Mouse (Mus musculus) bone marrow, adult 2 months (tissue): ENCODE data around the gene Patj. TPM values are rescaled to one million over a fixed set of nuclear protein-coding genes. Genes with fewer than 3 reads are reported as not detected.

Source experiments
- H3K27ac ChIP-seq: fragments of 200-500 bp; 2 replicates; pipeline ENCODE4 v1.5.1; 2012; ENCODE audit warnings: low read depth, mild to moderate bottlenecking, control low read depth, inconsistent platforms, low read length; ENCODE audit not compliant: control insufficient read depth, poor library complexity, insufficient read depth
- H3K4me1 ChIP-seq: fragments of 200-500 bp; 2 replicates; pipeline ENCODE4 v1.6.1; 2011; ENCODE audit warnings: low read length; ENCODE audit not compliant: control insufficient read depth, insufficient read depth
- H3K4me3 ChIP-seq: fragments of 200-500 bp; replicated peaks from 2 replicates; pipeline ENCODE3; 2011; ENCODE audit warnings: mild to moderate bottlenecking, low read depth, low read length, control low read depth; ENCODE audit not compliant: control insufficient read depth
- CTCF ChIP-seq: fragments of 200-500 bp; IDR thresholded peaks from 2 replicates; pipeline ENCODE4 v1.5.1; 2011; ENCODE audit warnings: low read length, control low read depth; ENCODE audit not compliant: control insufficient read depth, insufficient read depth
- POLR2A ChIP-seq: fragments of 200-500 bp; IDR thresholded peaks from 2 replicates; pipeline ENCODE4 v1.6.1; 2011; ENCODE audit warnings: low read depth, mild to moderate bottlenecking, control low read depth, low read length, borderline replicate concordance; ENCODE audit not compliant: control insufficient read depth
- WGBS: fragments of 180-500 bp; shearing (Covaris S2); methylation state at CpG from one replicate; pipeline ENCODE4 v1.1.7; 2018; 5-methylcytosine and 5-hydroxymethylcytosine counted together
- polyA plus RNA-seq: library from polyadenylated mRNA; stranded (reverse); fragments of >200 nt; gene quantifications from 2 replicates; pipeline ENCODE4 v1.2.4, GENCODE M21; 2011; ENCODE audit warnings: low replicate concordance; ENCODE audit not compliant: missing spikeins, insufficient read depth, insufficient read length

Gene Patj
- polyA plus RNA-seq, 1 experiment: 2.8 TPM

DNA sequence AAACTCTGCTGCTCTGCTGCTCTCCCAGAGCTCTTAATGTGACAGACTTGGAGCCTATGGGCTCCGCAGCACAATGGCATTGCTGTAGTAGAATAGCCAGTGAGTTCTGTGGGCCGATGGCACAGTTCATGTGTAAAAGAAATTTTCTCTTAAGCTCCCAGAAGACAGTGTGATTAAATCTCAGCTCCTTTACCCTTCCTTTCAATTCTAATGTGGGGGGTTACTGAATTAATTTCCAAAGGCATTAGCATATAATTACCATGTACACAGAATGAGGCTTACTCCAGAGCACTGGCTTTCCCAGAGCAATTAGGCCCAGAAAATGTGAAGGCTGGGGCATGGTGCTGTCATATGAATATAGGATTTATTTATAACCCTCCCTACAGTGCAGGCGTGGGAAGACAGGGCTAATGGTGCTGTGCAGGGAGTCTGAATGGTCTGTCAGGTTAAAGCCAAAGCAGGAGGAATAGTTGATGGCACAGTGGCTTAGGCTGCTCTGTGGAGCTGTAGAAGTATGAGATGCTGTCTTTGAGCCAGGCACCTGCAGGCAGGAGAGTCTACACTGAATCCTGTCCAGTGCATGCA lies 182.5 kb downstream of the Patj start:
- H3K27ac ChIP-seq: no peak overlapping the region
- no peak overlapping the region for H3K4me3 ChIP-seq
- WGBS: 79% methylated on average over 3 of the region's 3 CpGs
- H3K4me1 ChIP-seq: no peaks in the 10 kb centered on the region; the same call in 1 of the 2 replicates
- no peak for TF ChIP-seq CTCF
- no peak for TF ChIP-seq POLR2A

DNA sequence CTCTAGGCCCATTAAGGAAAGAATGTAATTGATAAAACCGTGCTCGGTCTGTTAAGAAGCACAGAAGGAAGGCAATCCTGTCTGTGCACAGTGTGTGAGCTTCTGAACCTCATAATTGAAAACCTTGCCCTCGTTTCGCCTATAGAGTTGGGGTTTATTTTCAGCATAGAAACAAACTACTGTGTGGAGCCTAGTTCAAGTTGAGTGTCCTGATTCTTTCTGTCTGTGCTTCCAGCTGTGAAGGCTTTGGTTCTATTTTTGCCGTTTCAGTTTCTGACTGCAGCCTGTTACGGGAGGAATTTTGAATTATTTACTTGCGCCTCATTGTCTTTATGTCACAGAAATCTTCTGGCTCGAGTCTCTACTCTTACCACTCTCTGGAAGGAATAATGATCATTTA lies 185.9 kb downstream of the Patj start:
- H3K27ac ChIP-seq: no peak overlapping the region
- H3K4me1 ChIP-seq: no peaks in the 10 kb centered on the region; the same call in 1 of the 2 replicates
- TF ChIP-seq POLR2A (no peak), CTCF (no peak)
- no peak overlapping the region for H3K4me3 ChIP-seq
- WGBS: 80% methylated on average over 8 of the region's 8 CpGs

DNA sequence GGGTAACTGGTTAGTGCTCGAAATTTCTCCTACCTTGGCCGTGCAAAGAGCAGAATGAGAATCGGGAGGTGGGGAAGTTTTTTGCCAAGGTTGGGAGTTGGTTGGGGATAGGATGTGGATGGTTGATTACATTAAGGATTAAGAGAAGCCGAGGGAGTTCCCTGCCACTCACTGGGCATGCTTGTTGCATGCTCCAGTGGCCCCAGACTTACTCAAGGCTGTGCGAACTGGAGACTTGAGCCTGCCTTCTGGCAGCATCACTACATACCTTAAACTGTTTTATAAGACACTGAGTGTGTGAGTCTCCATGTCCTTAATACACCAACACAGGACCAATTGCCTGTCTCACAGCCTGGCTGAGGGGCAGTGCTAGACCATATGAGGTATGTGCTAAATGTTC lies 188.4 kb downstream of the Patj start:
- TF ChIP-seq POLR2A (no peak), CTCF (no peak)
- H3K27ac ChIP-seq: no peak overlapping the region
- 81% methylated on average over 5 of the region's 5 CpGs for WGBS
- no peaks in the 10 kb centered on the region; the same call in 1 of the 2 replicates for H3K4me1 ChIP-seq
- H3K4me3 ChIP-seq: no peak overlapping the region

DNA sequence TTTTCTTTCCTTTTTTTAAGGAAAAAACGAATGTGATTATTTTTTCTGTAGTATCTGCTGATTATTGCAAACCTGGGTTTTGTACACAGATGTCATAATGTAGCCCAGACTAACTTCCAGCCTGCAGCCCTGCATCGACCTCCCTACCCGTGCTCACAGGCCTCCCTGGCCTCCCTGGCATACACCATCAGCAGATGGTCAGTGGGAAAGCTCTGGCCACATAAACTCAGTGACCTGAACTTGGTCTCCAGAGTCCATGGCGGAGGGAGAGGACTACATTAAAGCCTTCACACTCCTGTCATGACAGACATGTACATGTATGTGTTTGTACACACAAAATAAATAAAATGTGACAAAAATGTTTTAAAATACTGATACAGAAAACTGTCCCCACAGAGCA lies 190.7 kb downstream of the Patj start:
- no peak overlapping the region for H3K27ac ChIP-seq
- TF ChIP-seq CTCF (no peak), POLR2A (no peak)

DNA sequence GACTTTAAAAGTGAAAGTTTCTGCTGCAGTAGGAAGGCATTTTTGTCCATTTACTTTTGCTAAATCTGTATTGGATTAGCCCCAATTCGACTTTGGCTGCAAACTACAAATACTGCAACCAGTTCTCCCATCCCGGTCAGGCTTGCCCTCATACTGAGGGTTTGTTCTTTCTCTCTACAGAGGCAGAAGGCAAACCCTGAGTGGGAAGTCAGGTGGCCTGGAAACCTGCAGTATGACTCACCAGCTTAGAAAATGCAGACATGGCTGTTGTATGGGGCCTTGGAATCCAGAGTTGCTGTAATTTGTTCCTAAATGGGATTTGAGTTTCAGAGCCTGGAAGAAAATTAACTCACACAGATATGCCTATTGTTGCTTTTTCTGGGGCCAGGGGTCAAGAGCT lies 192.1 kb downstream of the Patj start:
- TF ChIP-seq POLR2A (no peak), CTCF (no peak)
- H3K27ac ChIP-seq: no peak overlapping the region
- H3K4me1 ChIP-seq: no peaks in the 10 kb centered on the region
- no peak overlapping the region for H3K4me3 ChIP-seq
- WGBS: 69% methylated on average over 2 of the region's 2 CpGs

More for the DNA sequence above, 190.7 kb downstream of the Patj start:
- no peaks in the 10 kb centered on the region for H3K4me1 ChIP-seq
- H3K4me3 ChIP-seq: no peak overlapping the region
- WGBS: 71% methylated on average over 4 of the region's 4 CpGs

DNA sequence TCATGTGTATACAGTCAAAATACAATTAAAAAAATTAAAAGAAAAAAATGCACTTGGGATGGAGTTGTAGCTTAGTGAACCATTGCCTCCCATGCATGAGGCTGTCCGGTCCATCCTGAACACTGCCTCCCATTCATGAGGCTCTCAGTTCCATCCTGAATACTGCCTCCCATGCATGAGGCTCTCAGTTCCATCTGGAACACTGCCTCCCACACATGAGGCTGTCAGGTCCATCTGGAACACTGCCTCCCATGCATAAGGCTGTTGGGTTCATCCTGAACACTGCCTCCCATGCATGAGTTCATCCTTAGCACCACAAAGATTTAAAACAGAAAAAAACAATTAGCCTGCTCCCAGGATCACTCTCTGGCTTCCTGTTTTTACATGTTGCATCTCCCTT lies 198.4 kb downstream of the Patj start:
- TF ChIP-seq POLR2A: no peak
- 88% methylated on average over 1 of the region's 1 CpGs for WGBS
- H3K4me3 ChIP-seq: no peak overlapping the region
- H3K4me1 ChIP-seq: no peaks in the 10 kb centered on the region
- H3K27ac ChIP-seq: no peak overlapping the region

DNA sequence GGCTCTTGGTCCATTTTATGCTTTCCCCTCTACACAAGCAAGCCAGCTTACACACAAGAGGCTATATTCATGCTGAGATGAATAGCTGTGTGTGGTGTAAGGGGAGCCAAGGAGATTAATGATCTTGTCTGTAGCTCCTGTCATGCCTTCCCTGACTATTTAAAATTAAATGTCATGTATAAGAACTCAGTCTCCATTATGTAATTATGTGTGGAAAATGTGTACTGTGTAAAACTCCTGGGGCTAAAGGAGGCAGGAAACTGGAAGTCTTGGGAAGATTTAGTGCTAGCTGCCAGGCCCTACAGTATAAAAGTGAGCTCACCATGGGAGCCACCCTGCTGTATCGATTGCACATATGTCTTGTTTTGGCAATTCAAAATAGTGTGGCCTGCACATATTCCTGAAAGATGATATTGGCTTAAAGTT lies 203.0 kb downstream of the Patj start:
- 93% methylated on average over 1 of the region's 1 CpGs for WGBS
- Histone ChIP-seq H3K4me3 (no peak overlapping the region), H3K27ac (no peak overlapping the region), H3K4me1 (no peaks in the 10 kb centered on the region; the same call in 1 of the 2 replicates)
- TF ChIP-seq POLR2A (no peak), CTCF (no peak)

DNA sequence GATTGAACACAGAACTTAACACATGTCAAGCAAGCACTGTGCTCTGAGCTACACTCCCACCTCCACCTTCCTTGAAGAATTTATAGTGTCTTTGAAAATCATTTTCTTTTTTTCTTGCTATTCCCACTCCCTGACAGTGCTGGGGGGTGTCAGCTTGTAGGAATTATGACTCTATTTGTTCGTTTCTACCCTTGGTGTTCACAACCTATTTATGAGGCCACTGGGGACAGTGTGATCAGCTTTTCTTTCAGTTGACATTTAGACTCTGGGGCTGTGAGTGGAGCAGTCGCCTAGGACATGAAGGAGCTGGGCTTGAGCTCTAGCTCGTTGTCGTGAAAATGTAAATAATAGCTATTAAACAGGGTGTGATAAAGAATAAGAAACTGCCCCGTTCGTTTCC lies 203.8 kb downstream of the Patj start:
- H3K4me1 ChIP-seq: no peaks in the 10 kb centered on the region; the same call in 1 of the 2 replicates
- TF ChIP-seq CTCF: no peak
- no peak for TF ChIP-seq POLR2A
- WGBS: 82% methylated on average over 6 of the region's 6 CpGs

DNA sequence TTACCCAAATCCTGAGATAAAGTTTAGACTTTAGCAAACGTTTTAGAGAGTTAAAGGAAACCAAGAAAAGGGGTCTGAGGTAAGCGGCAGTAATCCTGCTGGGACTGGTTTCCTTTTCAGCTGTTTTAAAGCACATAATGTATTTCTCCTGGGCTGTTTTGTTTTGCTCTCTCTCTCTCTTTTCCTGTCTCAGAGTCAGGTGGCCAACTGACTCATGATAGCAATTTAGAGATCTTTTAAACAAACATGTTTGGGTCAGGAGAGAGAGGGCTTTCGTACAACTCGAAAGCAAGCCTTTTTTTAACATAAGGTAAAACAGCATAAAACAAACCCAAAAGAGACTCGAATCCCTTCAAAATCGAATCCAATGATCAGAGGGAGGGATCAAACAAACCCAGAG lies 207.5 kb downstream of the Patj start:
- no peaks in the 10 kb centered on the region; the same call in 1 of the 2 replicates for H3K4me1 ChIP-seq
- no peak overlapping the region for H3K4me3 ChIP-seq
- 44% methylated on average over 6 of the region's 6 CpGs for WGBS
- TF ChIP-seq CTCF (no peak), POLR2A (no peak)
- H3K27ac ChIP-seq: no peak overlapping the region

More for the DNA sequence above, 203.8 kb downstream of the Patj start:
- Histone ChIP-seq H3K27ac (no peak overlapping the region), H3K4me3 (no peak overlapping the region)
